Mouse (Mus musculus): ENCODE data around the gene Fgf2. TPM values are rescaled to one million over a fixed set of nuclear protein-coding genes. Genes with fewer than 3 reads are reported as not detected.

Gene Fgf2
- 4.8 and 5.4 TPM in 2 replicates for polyA plus RNA-seq (2015; fragmentation: Nextera tagmentation; extraction: Ambion mirVana)

- Histone ChIP-seq H3K36me3 (no peaks in the 10 kb centered on the region), H3K4me1 (peaks cover 33% of the 10 kb centered on the region), H3K4me3 (replicated peaks) (peak within 1 kb of the TSS; percentile 71), H3K4me2 (replicated peaks) (peak within 1 kb of the TSS; percentile 84), H3K9me3 (replicated peaks) (no peaks in the 10 kb centered on the region), H3K9ac (peak within 1 kb of the TSS; percentile 83), H3K27me3 (peaks cover 10% of the 10 kb centered on the region; the same call in 1 of the 2 replicates), H3K27ac (replicated peaks) (peak within 1 kb of the TSS; percentile 72)
- 1% methylated on average over 75 of the region's 75 CpGs for WGBS
- ATAC-seq (ENCODE audit: insufficient number of reproducible peaks, low FRiP score, low TSS enrichment, low read depth), result peak; percentile 83
These were observed at the start of gene Fgf2 for GRCm38 (mm10) chr3:37348221-37349165. TSS of gene Fgf2 (plus strand) at chr3:37348346.

GRCm38 (mm10) chr3:37299470-37299869 lies 48.7 kb upstream of the Fgf2 start:
- Histone ChIP-seq H3K4me3 (replicated peaks) (no peak overlapping the region), H3K4me2 (replicated peaks) (no peak overlapping the region), H3K9ac (no peak overlapping the region), H3K36me3 (no peaks in the 10 kb centered on the region), H3K27me3 (no peaks in the 10 kb centered on the region), H3K27ac (replicated peaks) (no peak overlapping the region), H3K9me3 (replicated peaks) (no peaks in the 10 kb centered on the region), H3K4me1 (no peaks in the 10 kb centered on the region)
- WGBS, result 77% methylated on average over 3 of the region's 3 CpGs
- ATAC-seq (ENCODE audit: insufficient number of reproducible peaks, low FRiP score, low TSS enrichment, low read depth), result no peak

- no peak overlapping the region for H3K27ac ChIP-seq (replicated peaks)
- no peak overlapping the region for H3K9ac ChIP-seq
- H3K36me3 ChIP-seq, result no peaks in the 10 kb centered on the region
- H3K4me1 ChIP-seq, result no peaks in the 10 kb centered on the region
- no peak overlapping the region for H3K4me2 ChIP-seq (replicated peaks)
- WGBS, result 31% methylated on average over 12 of the region's 12 CpGs
- H3K27me3 ChIP-seq, result no peaks in the 10 kb centered on the region
- no peak overlapping the region for H3K4me3 ChIP-seq (replicated peaks)
- no peak for ATAC-seq (ENCODE audit: insufficient number of reproducible peaks, low FRiP score, low TSS enrichment, low read depth)
- no peaks in the 10 kb centered on the region for H3K9me3 ChIP-seq (replicated peaks)
These were observed 45.5 kb upstream of the Fgf2 start for GRCm38 (mm10) chr3:37302685-37303084.

- WGBS, result 58% methylated on average over 8 of the region's 8 CpGs
- H3K9me3 ChIP-seq (replicated peaks), result no peaks in the 10 kb centered on the region
- no peaks in the 10 kb centered on the region for H3K36me3 ChIP-seq
- H3K27me3 ChIP-seq, result no peaks in the 10 kb centered on the region
- no peaks in the 10 kb centered on the region for H3K4me1 ChIP-seq
- no peak overlapping the region for H3K4me2 ChIP-seq (replicated peaks)
- no peak overlapping the region for H3K9ac ChIP-seq
- H3K4me3 ChIP-seq (replicated peaks), result no peak overlapping the region
- H3K27ac ChIP-seq (replicated peaks), result no peak overlapping the region
- ATAC-seq (ENCODE audit: insufficient number of reproducible peaks, low FRiP score, low TSS enrichment, low read depth), result no peak
These were observed 44.6 kb upstream of the Fgf2 start for GRCm38 (mm10) chr3:37303392-37304139.

- peaks cover 14% of the 10 kb centered on the region; the same call in 1 of the 2 replicates for H3K4me1 ChIP-seq
- H3K27ac ChIP-seq (replicated peaks), result peak overlapping the region; percentile 86; the same call in 1 of the 2 replicates
- H3K4me3 ChIP-seq (replicated peaks), result peak overlapping the region; percentile 79
- H3K9ac ChIP-seq, result peak overlapping the region; percentile 64
- no peaks in the 10 kb centered on the region for H3K27me3 ChIP-seq
- H3K9me3 ChIP-seq (replicated peaks), result no peaks in the 10 kb centered on the region
- no peak; the same call in 1 of the 2 replicates for ATAC-seq (ENCODE audit: insufficient number of reproducible peaks, low FRiP score, low TSS enrichment, low read depth)
- no peaks in the 10 kb centered on the region for H3K36me3 ChIP-seq
- H3K4me2 ChIP-seq (replicated peaks), result peak overlapping the region; percentile 69
- 3% methylated on average over 10 of the region's 10 CpGs for WGBS
These were observed 36.2 kb upstream of the Fgf2 start for GRCm38 (mm10) chr3:37311897-37312369.

- no peaks in the 10 kb centered on the region for H3K9me3 ChIP-seq (replicated peaks)
- under 1% methylated on average over 53 of the region's 54 CpGs for WGBS
- no peaks in the 10 kb centered on the region for H3K36me3 ChIP-seq
- peak within 1 kb of the TSS; percentile 69 for H3K4me2 ChIP-seq (replicated peaks)
- peak within 1 kb of the TSS; percentile 79 for H3K4me3 ChIP-seq (replicated peaks)
- H3K9ac ChIP-seq, result peak within 1 kb of the TSS; percentile 64
- H3K27ac ChIP-seq (replicated peaks), result peak within 1 kb of the TSS; percentile 86
- no peaks in the 10 kb centered on the region for H3K27me3 ChIP-seq
- peaks cover 14% of the 10 kb centered on the region; the same call in 1 of the 2 replicates for H3K4me1 ChIP-seq
- ATAC-seq (ENCODE audit: insufficient number of reproducible peaks, low FRiP score, low TSS enrichment, low read depth), result peak; percentile 99
These were observed 35.7 kb upstream of the Fgf2 start, which contains the start of the genes Bbs12 and Cetn4 for GRCm38 (mm10) chr3:37312370-37312941. TSS of gene Bbs12 (plus strand) at chr3:37312554. TSS of gene Cetn4 (minus strand) at chr3:37312708.

GRCm38 (mm10) chr3:37313371-37313770 lies 34.8 kb upstream of the Fgf2 start:
- H3K4me1 ChIP-seq, result peaks cover 14% of the 10 kb centered on the region; the same call in 1 of the 2 replicates
- 23% methylated on average over 1 of the region's 1 CpGs for WGBS
- no peaks in the 10 kb centered on the region for H3K9me3 ChIP-seq (replicated peaks)
- no peaks in the 10 kb centered on the region for H3K36me3 ChIP-seq
- no peak for ATAC-seq (ENCODE audit: insufficient number of reproducible peaks, low FRiP score, low TSS enrichment, low read depth)
- H3K27ac ChIP-seq (replicated peaks), result peak overlapping the region; percentile 86
- peak overlapping the region; percentile 69 for H3K4me2 ChIP-seq (replicated peaks)
- no peak overlapping the region for H3K9ac ChIP-seq
- no peaks in the 10 kb centered on the region for H3K27me3 ChIP-seq
- peak overlapping the region; percentile 79 for H3K4me3 ChIP-seq (replicated peaks)

- Histone ChIP-seq H3K27ac (replicated peaks) (no peak overlapping the region), H3K4me2 (replicated peaks) (no peak overlapping the region), H3K36me3 (peaks cover 21% of the 10 kb centered on the region; the same call in 1 of the 2 replicates), H3K27me3 (no peaks in the 10 kb centered on the region), H3K4me3 (replicated peaks) (no peak overlapping the region), H3K9me3 (replicated peaks) (no peaks in the 10 kb centered on the region), H3K4me1 (peaks cover 14% of the 10 kb centered on the region; the same call in 1 of the 2 replicates), H3K9ac (no peak overlapping the region)
- WGBS, result 97% methylated on average over 1 of the region's 1 CpGs
- no peak for ATAC-seq (ENCODE audit: insufficient number of reproducible peaks, low FRiP score, low TSS enrichment, low read depth)
These were observed 31.9 kb upstream of the Fgf2 start for GRCm38 (mm10) chr3:37316233-37316632.

GRCm38 (mm10) chr3:37324310-37324709 lies 23.8 kb upstream of the Fgf2 start:
- Histone ChIP-seq H3K27ac (replicated peaks) (no peak overlapping the region), H3K27me3 (no peaks in the 10 kb centered on the region), H3K4me3 (replicated peaks) (no peak overlapping the region), H3K36me3 (peaks cover 17% of the 10 kb centered on the region; the same call in 1 of the 2 replicates), H3K4me1 (no peaks in the 10 kb centered on the region), H3K4me2 (replicated peaks) (no peak overlapping the region), H3K9me3 (replicated peaks) (no peaks in the 10 kb centered on the region), H3K9ac (no peak overlapping the region)
- ATAC-seq (ENCODE audit: insufficient number of reproducible peaks, low FRiP score, low TSS enrichment, low read depth), result no peak
- WGBS, result 36% methylated on average over 3 of the region's 3 CpGs

GRCm38 (mm10) chr3:37325317-37326112 lies 22.6 kb upstream of the Fgf2 start:
- no peak overlapping the region for H3K27ac ChIP-seq (replicated peaks)
- no peaks in the 10 kb centered on the region for H3K9me3 ChIP-seq (replicated peaks)
- 76% methylated on average over 5 of the region's 5 CpGs for WGBS
- H3K4me3 ChIP-seq (replicated peaks), result no peak overlapping the region
- H3K4me1 ChIP-seq, result no peaks in the 10 kb centered on the region
- peaks cover 5% of the 10 kb centered on the region; the same call in 1 of the 2 replicates for H3K36me3 ChIP-seq
- no peak overlapping the region for H3K4me2 ChIP-seq (replicated peaks)
- no peaks in the 10 kb centered on the region for H3K27me3 ChIP-seq
- no peak for ATAC-seq (ENCODE audit: insufficient number of reproducible peaks, low FRiP score, low TSS enrichment, low read depth)
- H3K9ac ChIP-seq, result no peak overlapping the region
